8 mouse cellular contexts compared by ENCODE assay signal in the genomic region with DNA sequence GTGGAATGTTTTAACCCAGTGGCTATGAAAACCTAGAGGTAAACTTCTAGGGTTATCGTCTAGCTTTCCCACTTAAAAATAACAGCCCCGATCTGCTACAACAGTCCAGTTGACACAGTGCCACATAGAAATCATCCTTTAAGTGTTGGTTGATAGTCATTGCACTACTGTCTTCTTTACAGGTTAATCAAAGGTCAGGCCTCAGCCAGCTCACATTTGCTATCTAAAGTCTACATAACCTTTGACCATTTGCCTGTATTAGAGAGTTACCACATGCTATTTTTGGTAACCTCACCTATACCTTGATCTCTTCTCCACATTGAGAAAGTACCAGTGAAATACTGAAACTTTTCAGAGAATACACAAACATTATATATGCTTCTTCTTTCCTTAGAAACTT. TPM values are rescaled to one million over a fixed set of nuclear protein-coding genes. Genes with fewer than 3 reads are reported as not detected.
DNase-seq lines count a peak whose midpoint lies in the region; ATAC-seq lines count a peak whose summit lies in the region.

No protein-coding gene starts in this region.

- H3K9me3 ChIP-seq in heart, embryonic 11.5 days (replicated peaks; ENCODE audit: control insufficient read depth, low read length), result no peaks in the 10 kb centered on the region
- no peaks in the 10 kb centered on the region for H3K9me3 ChIP-seq in embryonic facial prominence, embryonic 12.5 days
- no peaks in the 10 kb centered on the region for H3K9me3 ChIP-seq in hindbrain, embryonic 15.5 days
- H3K9me3 ChIP-seq in midbrain, embryonic 10.5 days (replicated peaks), result no peaks in the 10 kb centered on the region

- H3K27ac ChIP-seq in heart, embryonic 11.5 days (ENCODE audit: low read depth, low read length), result peak overlapping the region; percentile 15; the same call in 1 of the 2 replicates
- no peak overlapping the region for H3K27ac ChIP-seq in embryonic facial prominence, embryonic 12.5 days
- H3K27ac ChIP-seq in hindbrain, embryonic 15.5 days (replicated peaks), result peak overlapping the region; percentile 78
- peak overlapping the region; percentile 91 for H3K27ac ChIP-seq in midbrain, embryonic 10.5 days (replicated peaks)

- peak overlapping the region; percentile 96 for H3K4me3 ChIP-seq in heart, embryonic 11.5 days (ENCODE audit: low read depth, low read length)
- H3K4me3 ChIP-seq in embryonic facial prominence, embryonic 12.5 days, result no peak overlapping the region
- peak overlapping the region; percentile 88; the same call in 1 of the 2 replicates for H3K4me3 ChIP-seq in hindbrain, embryonic 15.5 days
- H3K4me3 ChIP-seq in midbrain, embryonic 10.5 days, result peak overlapping the region; percentile 87

- H3K9ac ChIP-seq in heart, embryonic 11.5 days (ENCODE audit: low read depth, low read length), result peak overlapping the region; percentile 52; the same call in 1 of the 2 replicates
- no peak overlapping the region for H3K9ac ChIP-seq in embryonic facial prominence, embryonic 12.5 days
- H3K9ac ChIP-seq in hindbrain, embryonic 15.5 days, result no peak overlapping the region; the same call in 1 of the 2 replicates

- peak overlapping the region; percentile 91 for H3K4me2 ChIP-seq in heart, embryonic 11.5 days
- peak overlapping the region; percentile 74 for H3K4me2 ChIP-seq in embryonic facial prominence, embryonic 12.5 days (replicated peaks)
- H3K4me2 ChIP-seq in hindbrain, embryonic 15.5 days, result peak overlapping the region; percentile 66

- intact Hi-C loops in heart, postnatal 25 days (cut with DNase I), result loop anchor here (5.0 kb wide), 2 partner anchors 71 to 119 kb away; partner anchors contain the start of gene Xxylt1

- no peak for ATAC-seq in heart, embryonic 11.5 days (replicated peaks; ENCODE audit: insufficient number of reproducible peaks, low FRiP score, low TSS enrichment)
- no peak for ATAC-seq in embryonic facial prominence, embryonic 12.5 days (ENCODE audit: insufficient number of reproducible peaks, insufficient read depth, low FRiP score, low TSS enrichment)
- ATAC-seq in hindbrain, embryonic 15.5 days (ENCODE audit: low FRiP score, low read depth), result no peak

- H3K36me3 ChIP-seq in heart, embryonic 11.5 days (ENCODE audit: control insufficient read depth, insufficient read depth, low read length), result no peaks in the 10 kb centered on the region
- H3K36me3 ChIP-seq in embryonic facial prominence, embryonic 12.5 days, result no peaks in the 10 kb centered on the region
- H3K36me3 ChIP-seq in hindbrain, embryonic 15.5 days, result no peaks in the 10 kb centered on the region
- no peaks in the 10 kb centered on the region for H3K36me3 ChIP-seq in midbrain, embryonic 10.5 days

- DNase-seq in heart, postnatal 25 days (ENCODE audit: low spot score), result no peak
- DNase-seq in midbrain, embryonic 10.5 days (ENCODE audit: low spot score), result no peak
- no peak for DNase-seq in adrenal gland, postnatal 25 days
- no peak for DNase-seq in frontal cortex, postnatal 25 days (ENCODE audit: low spot score in 2 of 2)
- DNase-seq in spleen, postnatal 14 days (ENCODE audit: low spot score in 2 of 2), result no peak

- H3K4me1 ChIP-seq in heart, embryonic 11.5 days (ENCODE audit: control insufficient read depth, insufficient read depth, low read length), result peaks cover 5% of the 10 kb centered on the region; the same call in 1 of the 2 replicates
- H3K4me1 ChIP-seq in embryonic facial prominence, embryonic 12.5 days, result peaks cover 13% of the 10 kb centered on the region; the same call in 1 of the 2 replicates
- peaks cover 24% of the 10 kb centered on the region for H3K4me1 ChIP-seq in hindbrain, embryonic 15.5 days (replicated peaks)
- peaks cover 32% of the 10 kb centered on the region for H3K4me1 ChIP-seq in midbrain, embryonic 10.5 days

- H3K27me3 ChIP-seq in heart, embryonic 11.5 days (ENCODE audit: control insufficient read depth, insufficient read depth, low read length), result no peaks in the 10 kb centered on the region
- no peaks in the 10 kb centered on the region for H3K27me3 ChIP-seq in embryonic facial prominence, embryonic 12.5 days
- H3K27me3 ChIP-seq in hindbrain, embryonic 15.5 days, result no peaks in the 10 kb centered on the region
- no peaks in the 10 kb centered on the region for H3K27me3 ChIP-seq in midbrain, embryonic 10.5 days (ENCODE audit: low read depth, poor library complexity, severe bottlenecking)

- WGBS in heart, embryonic 11.5 days (ENCODE audit: insufficient replicate concordance), result 75% methylated on average over 2 of the region's 2 CpGs
- 84% methylated on average over 2 of the region's 2 CpGs for WGBS in embryonic facial prominence, embryonic 12.5 days
- WGBS in hindbrain, embryonic 15.5 days, result 85% methylated on average over 2 of the region's 2 CpGs
- 86% methylated on average over 2 of the region's 2 CpGs for WGBS in midbrain, embryonic 10.5 days

RNA-seq across cellular contexts. Expression of gene Acap2, which starts 0.7 kb away (rescaled TPM):
- polyA plus RNA-seq in heart, embryonic 11.5 days (2014; fragmentation: Nextera tagmentation; extraction: Ambion mirVana), result 14.7 and 18.2 TPM in 2 replicates
- total RNA-seq in heart, postnatal 25 days (2021), result 10 to 100 TPM; 18.2 to 23.9 TPM
- 22.8 and 24.6 TPM in 2 replicates for polyA plus RNA-seq in embryonic facial prominence, embryonic 12.5 days (2016; fragmentation: Nextera tagmentation; extraction: Ambion mirVana)
- polyA plus RNA-seq in hindbrain, embryonic 15.5 days (2015; fragmentation: Nextera tagmentation; extraction: Ambion mirVana), result 11.5 and 13.4 TPM in 2 replicates
- 16.9 and 19.2 TPM in 2 replicates for polyA plus RNA-seq in midbrain, embryonic 10.5 days (2016; fragmentation: Nextera tagmentation; extraction: Ambion mirVana)
- total RNA-seq in adrenal gland, postnatal 25 days (2021), result 43.3 and 49.5 TPM in 2 replicates
